Mouse (Mus musculus) urinary bladder, adult 18-20 months (tissue): Measurements from ENCODE around the gene Slit3.

Experiments
- DNase-seq, 2 experiments: peaks; one replicate each; pipeline ENCODE4 v3.0.0; 2022; ENCODE audit warnings: low spot score in 2 of 2, mixed read lengths in 2 of 2

The Slit3 gene

GRCm38 (mm10) chr11:35454191-35454725, 333.2 kb downstream of the Slit3 start:
- no peak for DNase-seq

GRCm38 (mm10) chr11:35454781-35455180, 333.8 kb downstream of the Slit3 start:
- DNase-seq = no peak

- DNase-seq = no peak
Observed at GRCm38 (mm10) chr11:35458068-35458467, 337.0 kb downstream of the Slit3 start.

- no peak for DNase-seq
Observed at GRCm38 (mm10) chr11:35466701-35467100, 345.7 kb downstream of the Slit3 start.

GRCm38 (mm10) chr11:35468847-35469246, 347.8 kb downstream of the Slit3 start:
- no peak for DNase-seq

GRCm38 (mm10) chr11:35469940-35470339, 348.9 kb downstream of the Slit3 start:
- no peak for DNase-seq

- DNase-seq = no peak
Observed at GRCm38 (mm10) chr11:35470853-35471252, 349.8 kb downstream of the Slit3 start.

- no peak for DNase-seq
Observed at GRCm38 (mm10) chr11:35472842-35473616, 352.0 kb downstream of the Slit3 start.

- DNase-seq = no peak
Observed at GRCm38 (mm10) chr11:35473617-35473996, 352.6 kb downstream of the Slit3 start.

GRCm38 (mm10) chr11:35480146-35480545, 359.1 kb downstream of the Slit3 start:
- no peak for DNase-seq

GRCm38 (mm10) chr11:35481611-35482363, 360.8 kb downstream of the Slit3 start:
- no peak for DNase-seq

- no peak for DNase-seq
Observed at GRCm38 (mm10) chr11:35487966-35488365, 366.9 kb downstream of the Slit3 start.

GRCm38 (mm10) chr11:35491701-35492100, 370.7 kb downstream of the Slit3 start:
- DNase-seq = no peak

GRCm38 (mm10) chr11:35496874-35497273, 375.9 kb downstream of the Slit3 start:
- no peak for DNase-seq

GRCm38 (mm10) chr11:35497961-35498360, 376.9 kb downstream of the Slit3 start:
- DNase-seq = no peak

GRCm38 (mm10) chr11:35502128-35502527, 381.1 kb downstream of the Slit3 start:
- no peak for DNase-seq

GRCm38 (mm10) chr11:35504051-35504450, 383.0 kb downstream of the Slit3 start:
- no peak for DNase-seq

GRCm38 (mm10) chr11:35504916-35505315, 383.9 kb downstream of the Slit3 start:
- DNase-seq = no peak

GRCm38 (mm10) chr11:35505316-35505715, 384.3 kb downstream of the Slit3 start:
- DNase-seq = no peak

GRCm38 (mm10) chr11:35505817-35506216, 384.8 kb downstream of the Slit3 start:
- no peak for DNase-seq

- DNase-seq = no peak
Observed at GRCm38 (mm10) chr11:35507781-35508390, 386.9 kb downstream of the Slit3 start.

GRCm38 (mm10) chr11:35512686-35513085, 391.7 kb downstream of the Slit3 start:
- DNase-seq = no peak
